In genomic region chr15:8884608-8885467, GRCm38 (mm10) we compare ENCODE assay signal across 9 mouse cellular contexts.
DNase-seq lines count a peak whose midpoint lies in the region; ATAC-seq and TF ChIP-seq lines count a peak whose summit lies in the region.
"Had no signal": no experiment of that assay in that cellular context is flagged by ENCODE, and none has a peak within 500 bp of the region (broad histone marks: within the 10 kb centered on the region; RNA-seq: fewer than 3 reads in every experiment).

No protein-coding gene starts in this region.

- in situ Hi-C loops in Patski (cut with MboI; ENCODE audit: low pct_unique_long_range_greater_than_20kb), result loop anchor here (5.0 kb wide), 1 partner anchor 253 kb away; no protein-coding TSS in a partner anchor

- no peaks in the 10 kb centered on the region for H3K36me3 ChIP-seq in intestine, postnatal 0 days (ENCODE audit: control insufficient read depth, insufficient read depth)
- H3K36me3 ChIP-seq in intestine, embryonic 15.5 days, result no peaks in the 10 kb centered on the region
- no peaks in the 10 kb centered on the region for H3K36me3 ChIP-seq in forebrain, embryonic 11.5 days (ENCODE audit: control insufficient read depth, insufficient read depth, low read length)
- no peaks in the 10 kb centered on the region for H3K36me3 ChIP-seq in intestine, embryonic 16.5 days (ENCODE audit: control insufficient read depth, insufficient read depth, low read length)

- H3K4me2 ChIP-seq in intestine, postnatal 0 days (replicated peaks; ENCODE audit: low read depth), result no peak overlapping the region
- no peak overlapping the region for H3K4me2 ChIP-seq in intestine, embryonic 15.5 days (replicated peaks)
- 0 out of 2 replicates have a peak overlapping the region, but pooled peaks have one; percentile 15 for H3K4me2 ChIP-seq in forebrain, embryonic 11.5 days (ENCODE audit: low read depth, low read length, severe bottlenecking)
- no peak overlapping the region for H3K4me2 ChIP-seq in intestine, embryonic 16.5 days (ENCODE audit: low read depth, low read length)

- no peak for ATAC-seq in intestine, postnatal 0 days
- ATAC-seq in intestine, embryonic 15.5 days, result no peak
- ATAC-seq in Patski, result no peak
- peak; percentile 42 for ATAC-seq in forebrain, embryonic 11.5 days (replicated peaks; ENCODE audit: low FRiP score)
- ATAC-seq in intestine, embryonic 16.5 days, result no peak

- no peaks in the 10 kb centered on the region for H3K9me3 ChIP-seq in intestine, postnatal 0 days (ENCODE audit: control insufficient read depth)
- H3K9me3 ChIP-seq in intestine, embryonic 15.5 days, result no peaks in the 10 kb centered on the region
- no peaks in the 10 kb centered on the region for H3K9me3 ChIP-seq in forebrain, embryonic 11.5 days (ENCODE audit: control insufficient read depth, low read length)
- no peaks in the 10 kb centered on the region for H3K9me3 ChIP-seq in intestine, embryonic 16.5 days (ENCODE audit: control insufficient read depth, low read length)

- CTCF ChIA-PET in Patski (lab: Charles Lee), result interaction anchor here (0.6 to 4.2 kb wide), 17 partner anchors 12 to 295 kb away, joined by 3 to 19 read pairs (median 3); no protein-coding TSS in a partner anchor

- no peak overlapping the region for H3K4me3 ChIP-seq in intestine, postnatal 0 days (ENCODE audit: low read depth, low read length)
- H3K4me3 ChIP-seq in intestine, embryonic 15.5 days (replicated peaks), result no peak overlapping the region
- no peak overlapping the region for H3K4me3 ChIP-seq in forebrain, embryonic 11.5 days (ENCODE audit: low read depth, low read length)
- no peak overlapping the region for H3K4me3 ChIP-seq in intestine, embryonic 16.5 days (ENCODE audit: low read length)
- H3K4me3 ChIP-seq: myocyte had no signal

- no peaks in the 10 kb centered on the region for H3K4me1 ChIP-seq in intestine, postnatal 0 days (replicated peaks; ENCODE audit: control insufficient read depth, insufficient read depth, low read length)
- no peaks in the 10 kb centered on the region for H3K4me1 ChIP-seq in intestine, embryonic 15.5 days (replicated peaks)
- 0 out of 2 replicates have a peak, but pooled peaks cover 2% of the 10 kb centered on the region for H3K4me1 ChIP-seq in forebrain, embryonic 11.5 days (replicated peaks; ENCODE audit: control insufficient read depth, insufficient read depth, low read length)
- H3K4me1 ChIP-seq in intestine, embryonic 16.5 days (ENCODE audit: control insufficient read depth, insufficient read depth, low read length), result no peaks in the 10 kb centered on the region

- TF ChIP-seq CTCF in intestine, postnatal 0 days (IDR thresholded peaks at IDR 0.05; ENCODE audit: low read depth), result peak; percentile 53
- TF ChIP-seq CTCF in Patski (IDR thresholded peaks at IDR 0.05), result peak; percentile 42

- POLR2A ChIA-PET in Patski (lab: Charles Lee), result interaction anchor here (0.7 kb wide), 1 partner anchor 247 kb away, joined by 4 read pairs; no protein-coding TSS in a partner anchor

- no peak for DNase-seq in Patski (ENCODE audit: low read depth, low spot score)
- DNase-seq in forebrain, embryonic 11.5 days (ENCODE audit: low spot score), result peak; percentile 52
- peak; percentile 10 to 31 for DNase-seq in kidney, postnatal 4 days
- DNase-seq in gastrocnemius, adult 18-20 months (ENCODE audit: low spot score), result no peak
- DNase-seq in gastrocnemius, postnatal 10 days, result no peak

- no peaks in the 10 kb centered on the region for H3K27me3 ChIP-seq in intestine, postnatal 0 days (replicated peaks; ENCODE audit: control insufficient read depth, insufficient read depth, low read length)
- H3K27me3 ChIP-seq in intestine, embryonic 15.5 days (replicated peaks), result no peaks in the 10 kb centered on the region
- no peaks in the 10 kb centered on the region for H3K27me3 ChIP-seq in Patski
- H3K27me3 ChIP-seq in forebrain, embryonic 11.5 days (ENCODE audit: control insufficient read depth, insufficient read depth, low read length), result no peaks in the 10 kb centered on the region
- no peaks in the 10 kb centered on the region for H3K27me3 ChIP-seq in intestine, embryonic 16.5 days (replicated peaks; ENCODE audit: control insufficient read depth, insufficient read depth, low read length)

- 66% methylated on average over 18 of the region's 18 CpGs for WGBS in intestine, postnatal 0 days
- 60% methylated on average over 18 of the region's 18 CpGs for WGBS in intestine, embryonic 15.5 days
- WGBS in forebrain, embryonic 11.5 days, result 52% methylated on average over 18 of the region's 18 CpGs
- WGBS in intestine, embryonic 16.5 days, result 61% methylated on average over 18 of the region's 18 CpGs

- no peak overlapping the region for H3K9ac ChIP-seq in intestine, postnatal 0 days (ENCODE audit: low read depth, low read length)
- no peak overlapping the region for H3K9ac ChIP-seq in intestine, embryonic 15.5 days
- no peak overlapping the region for H3K9ac ChIP-seq in forebrain, embryonic 11.5 days (ENCODE audit: low read length)
- no peak overlapping the region for H3K9ac ChIP-seq in intestine, embryonic 16.5 days (ENCODE audit: low read depth, low read length)

- H3K27ac ChIP-seq in intestine, postnatal 0 days (ENCODE audit: low read depth, low read length), result no peak overlapping the region
- no peak overlapping the region for H3K27ac ChIP-seq in intestine, embryonic 15.5 days
- no peak overlapping the region for H3K27ac ChIP-seq in forebrain, embryonic 11.5 days (ENCODE audit: low read depth, low read length)
- no peak overlapping the region for H3K27ac ChIP-seq in intestine, embryonic 16.5 days (ENCODE audit: low read length)

Comparison
In these comparisons a context has a peak if more than half of its experiments do, and no peak if none do; other contexts are left out.
1. DNase-seq: peak in forebrain, embryonic 11.5 days (single experiment) and kidney, postnatal 4 days (2 of 2); none in Patski (single experiment), gastrocnemius, adult 18-20 months (single experiment) and gastrocnemius, postnatal 10 days (single experiment).